Mouse (Mus musculus): ENCODE measurements at regions not wholly inside any gene's neighbourhood (a gene's known extent, or its start where the extent isn't known, plus 50 kb on each side); places are given as distances from the start of the nearest gene placed in this dataset.

DNA sequence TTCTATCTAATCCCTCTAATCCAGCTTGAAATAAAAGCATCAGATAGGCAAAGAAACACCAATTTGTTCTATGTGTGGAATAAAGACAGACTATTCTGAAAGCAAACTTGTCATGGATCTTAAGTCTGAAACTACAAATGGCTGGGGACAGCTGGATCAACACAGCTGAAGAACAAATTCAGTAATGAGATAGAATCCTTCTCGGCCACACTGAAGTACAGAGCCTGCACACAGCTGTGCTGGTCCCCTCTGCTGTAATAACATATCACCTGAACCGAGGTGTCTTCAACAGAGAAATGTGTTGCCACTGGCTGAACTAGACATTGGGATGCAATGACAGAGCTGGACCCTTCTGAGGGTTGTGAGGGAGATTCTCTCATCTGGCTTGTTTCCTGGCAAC, 102.4 kb downstream of the Rchy1 start:
- no peak for TF ChIP-seq CTCF (IDR thresholded peaks at IDR 0.05)
- no peak for TF ChIP-seq POLR2A (IDR thresholded peaks at IDR 0.05; ENCODE audit: insufficient read depth, low read depth, low read length)
